Mouse (Mus musculus) layer of hippocampus, adult 11-12 months (tissue): ENCODE data around the gene Ptpa.

Source experiments
- DNase-seq: peaks from one replicate; pipeline ENCODE4 v3.0.0; 2022; ENCODE audit warnings: low spot score

Ptpa gene

GRCm38 (mm10) chr2:30437791-30438190 lies 22.0 kb downstream of the Ptpa start:
- no peak for DNase-seq

- DNase-seq, result no peak
These were observed 23.8 kb downstream of the Ptpa start for GRCm38 (mm10) chr2:30439631-30440030.

GRCm38 (mm10) chr2:30440211-30440700 lies 24.4 kb downstream of the Ptpa start:
- DNase-seq, result no peak

GRCm38 (mm10) chr2:30440701-30441517 lies 25.1 kb downstream of the Ptpa start:
- DNase-seq, result peak; percentile 76

- DNase-seq, result peak; percentile 82
These were observed 26.0 kb downstream of the Ptpa start for GRCm38 (mm10) chr2:30441518-30442497.

- DNase-seq, result no peak
These were observed 26.7 kb downstream of the Ptpa start for GRCm38 (mm10) chr2:30442498-30442890.

GRCm38 (mm10) chr2:30443281-30443680 lies 27.4 kb downstream of the Ptpa start:
- no peak for DNase-seq

GRCm38 (mm10) chr2:30444006-30444405 lies 28.2 kb downstream of the Ptpa start:
- no peak for DNase-seq

GRCm38 (mm10) chr2:30444450-30444849 lies 28.6 kb downstream of the Ptpa start:
- no peak for DNase-seq

- no peak for DNase-seq
These were observed 29.5 kb downstream of the Ptpa start for GRCm38 (mm10) chr2:30445312-30445711.

- DNase-seq, result no peak
These were observed 31.3 kb downstream of the Ptpa start for GRCm38 (mm10) chr2:30446891-30447826.

GRCm38 (mm10) chr2:30448371-30448770 lies 32.5 kb downstream of the Ptpa start:
- DNase-seq, result no peak

GRCm38 (mm10) chr2:30450530-30450929 lies 34.7 kb downstream of the Ptpa start:
- DNase-seq, result no peak

- no peak for DNase-seq
These were observed 35.7 kb downstream of the Ptpa start for GRCm38 (mm10) chr2:30451525-30451924.

GRCm38 (mm10) chr2:30453570-30453969 lies 37.7 kb downstream of the Ptpa start:
- DNase-seq, result no peak

GRCm38 (mm10) chr2:30454587-30454986 lies 38.7 kb downstream of the Ptpa start:
- no peak for DNase-seq

- no peak for DNase-seq
These were observed 40.5 kb downstream of the Ptpa start for GRCm38 (mm10) chr2:30456104-30456980.

GRCm38 (mm10) chr2:30458349-30458748 lies 42.5 kb downstream of the Ptpa start:
- no peak for DNase-seq

- DNase-seq, result no peak
These were observed 43.4 kb downstream of the Ptpa start for GRCm38 (mm10) chr2:30459241-30459640.

GRCm38 (mm10) chr2:30463341-30463761 lies 47.5 kb downstream of the Ptpa start:
- no peak for DNase-seq
